Mouse (Mus musculus) heart, adult 2 months (tissue): Measurements from ENCODE around the gene N4bp2l1. TPM values are rescaled to one million over a fixed set of nuclear protein-coding genes. Genes with fewer than 3 reads are reported as not detected.
A peak's percentile ranks its signal among the peaks of the same experiment; 100 is the strongest.

ENCODE experiments used
- DNase-seq, 2 experiments: peaks; one replicate each; pipeline ENCODE4 v3.0.0; 2021
- H3K27ac ChIP-seq: fragments of 200-600 bp; 2 replicates; pipeline ENCODE4 v1.8.1; 2022
- H3K27me3 ChIP-seq: fragments of 200-500 bp; 2 replicates; pipeline ENCODE4 v1.6.1; 2012; ENCODE audit warnings: mild to moderate bottlenecking, low read length, inconsistent platforms, mixed read lengths; ENCODE audit not compliant: control insufficient read depth, insufficient read depth
- H3K36me3 ChIP-seq: fragments of 200-500 bp; 2 replicates; pipeline ENCODE4 v1.6.1; 2012; ENCODE audit warnings: low read length, inconsistent platforms; ENCODE audit not compliant: control insufficient read depth, insufficient read depth
- H3K4me1 ChIP-seq: fragments of 200-500 bp; 2 replicates; pipeline ENCODE4 v1.6.1; 2011; ENCODE audit warnings: low read length; ENCODE audit not compliant: control insufficient read depth, insufficient read depth
- H3K4me3 ChIP-seq: fragments of 200-600 bp; 2 replicates; pipeline ENCODE4 v1.8.1; 2022
- H3K79me2 ChIP-seq: fragments of 200-500 bp; replicated peaks from 2 replicates; pipeline ENCODE4 v1.6.1; 2012; ENCODE audit warnings: mild to moderate bottlenecking, inconsistent platforms, low read length, moderate library complexity, mixed read lengths; ENCODE audit not compliant: control insufficient read depth, insufficient read depth
- H3K9ac ChIP-seq: fragments of 200-500 bp; 2 replicates; pipeline ENCODE4 v1.6.1; 2012; ENCODE audit warnings: low read depth, mild to moderate bottlenecking, control low read depth, inconsistent platforms, low read length, mixed read lengths
- CTCF ChIP-seq: fragments of 200-600 bp; IDR thresholded peaks from 2 replicates; pipeline ENCODE4 v1.8.1; 2022; ENCODE audit warnings: antibody characterized with exemption, mild to moderate bottlenecking, moderate library complexity
- EP300 ChIP-seq: fragments of 200-500 bp; IDR thresholded peaks from 2 replicates; pipeline ENCODE4 v1.6.1; 2011; ENCODE audit warnings: low read depth, low read length, control low read depth; ENCODE audit not compliant: insufficient read depth
- POLR2A ChIP-seq: fragments of 200-500 bp; IDR thresholded peaks from 2 replicates; pipeline ENCODE4 v1.6.1; 2011; ENCODE audit warnings: mild to moderate bottlenecking, low read depth, low read length, control low read depth; ENCODE audit not compliant: insufficient read depth
- WGBS: fragments of 180-500 bp; shearing (Covaris S2); methylation state at CpG from one replicate; pipeline ENCODE4 v1.1.7; 2018; 5-methylcytosine and 5-hydroxymethylcytosine counted together
- intact Hi-C: fragments of 180-260 bp; cut with DNase I; formaldehyde crosslinking; loops from one replicate; pipeline ENCODE4 v1.15.1; 2025
- polyA plus RNA-seq: library from polyadenylated mRNA; depleted of rRNA; stranded (reverse); fragments of >200 nt; gene quantifications from 2 replicates; pipeline ENCODE4 v1.2.3, GENCODE M21; 2012
- total RNA-seq, 2 experiments: library from RNA; stranded (reverse); gene quantifications; 2 replicates each; pipeline ENCODE4 v1.2.3; 2021

N4bp2l1 gene
- total and polyA plus RNA-seq, 3 experiments: 2.5 to 4.7 (median 3.1) TPM

DNA sequence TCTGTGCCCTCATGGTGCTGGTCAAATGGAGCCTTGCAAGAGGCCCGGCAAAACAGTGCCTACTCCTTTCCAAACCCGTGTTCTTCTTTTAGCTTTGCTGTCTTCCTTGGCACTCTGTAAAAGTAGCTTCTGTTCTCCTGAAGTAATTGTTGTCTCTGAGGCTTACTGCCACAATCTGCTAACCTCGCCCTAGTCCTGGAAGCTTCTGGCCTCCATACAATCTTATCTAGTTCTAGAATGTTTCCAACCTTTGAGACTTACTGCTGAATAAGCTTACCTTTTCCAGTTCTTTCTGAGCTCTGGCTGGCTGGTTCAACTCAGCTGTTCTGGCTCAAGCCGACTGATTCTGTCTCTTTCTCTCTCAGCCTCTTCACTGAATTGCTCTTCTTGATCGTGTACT lies 35.2 kb downstream of the N4bp2l1 start:
- WGBS: 71% methylated on average over 5 of the region's 5 CpGs
- Histone ChIP-seq H3K4me1 (no peaks in the 10 kb centered on the region; the same call in 1 of the 2 replicates), H3K4me3 (no peak overlapping the region), H3K27ac (no peak overlapping the region), H3K79me2 (no peaks in the 10 kb centered on the region), H3K27me3 (no peaks in the 10 kb centered on the region), H3K9ac (no peak overlapping the region), H3K36me3 (no peaks in the 10 kb centered on the region)
- intact Hi-C loops: no loop called here
- no peak for DNase-seq
- no peak for TF ChIP-seq EP300
- TF ChIP-seq CTCF: no peak
- TF ChIP-seq POLR2A: no peak

DNA sequence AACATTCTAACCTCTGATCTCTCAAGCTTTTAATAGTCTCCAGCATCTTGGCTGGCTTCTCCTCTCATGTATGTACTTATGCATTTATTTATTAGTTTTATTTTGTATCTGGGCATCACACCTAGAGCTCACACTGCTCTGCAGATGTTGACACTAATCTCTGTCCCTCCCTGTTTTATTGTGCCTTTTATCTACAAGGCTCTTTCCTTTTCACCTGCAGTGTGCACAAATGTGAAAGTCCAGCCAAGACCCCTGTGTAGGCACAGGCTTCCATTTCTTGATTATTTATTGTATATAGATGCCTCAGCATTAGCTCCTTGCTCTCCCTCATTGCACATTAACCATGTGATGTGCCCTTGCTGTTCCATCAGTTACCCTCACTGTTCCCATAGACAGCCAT lies 35.6 kb downstream of the N4bp2l1 start:
- Histone ChIP-seq H3K9ac (no peak overlapping the region), H3K27me3 (no peaks in the 10 kb centered on the region), H3K27ac (no peak overlapping the region), H3K4me1 (no peaks in the 10 kb centered on the region; the same call in 1 of the 2 replicates), H3K4me3 (no peak overlapping the region), H3K79me2 (no peaks in the 10 kb centered on the region), H3K36me3 (no peaks in the 10 kb centered on the region)
- no peak for TF ChIP-seq CTCF
- TF ChIP-seq POLR2A: no peak
- TF ChIP-seq EP300: no peak
- DNase-seq: no peak
- intact Hi-C loops: no loop called here

DNA sequence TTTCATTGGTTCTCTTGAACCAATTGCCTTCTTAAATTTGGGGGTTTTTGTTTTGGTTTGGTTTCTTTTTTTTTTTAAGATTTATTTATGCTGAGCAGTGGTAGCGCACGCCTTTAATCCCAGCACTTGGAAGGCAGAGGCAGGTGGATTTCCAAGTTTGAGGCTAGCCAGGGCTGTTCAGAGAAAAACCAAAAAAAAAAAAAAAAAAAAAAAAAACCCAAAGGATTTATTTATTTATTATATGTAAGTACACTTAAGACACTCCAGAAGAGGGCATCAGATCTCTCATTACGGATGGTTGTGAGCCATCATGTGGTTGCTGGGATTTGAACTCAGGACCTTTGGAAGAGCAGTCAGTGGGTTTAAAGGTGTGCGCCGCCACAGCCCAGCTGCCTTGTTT lies 36.1 kb downstream of the N4bp2l1 start:
- intact Hi-C loops: no loop called here
- H3K79me2 ChIP-seq: no peaks in the 10 kb centered on the region
- H3K36me3 ChIP-seq: no peaks in the 10 kb centered on the region
- TF ChIP-seq EP300 (no peak), CTCF (no peak), POLR2A (no peak)
- no peaks in the 10 kb centered on the region for H3K27me3 ChIP-seq
- no peak overlapping the region for H3K4me3 ChIP-seq
- no peak overlapping the region for H3K27ac ChIP-seq
- 94% methylated on average over 5 of the region's 5 CpGs for WGBS
- no peaks in the 10 kb centered on the region; the same call in 1 of the 2 replicates for H3K4me1 ChIP-seq
- no peak for DNase-seq
- H3K9ac ChIP-seq: no peak overlapping the region

DNA sequence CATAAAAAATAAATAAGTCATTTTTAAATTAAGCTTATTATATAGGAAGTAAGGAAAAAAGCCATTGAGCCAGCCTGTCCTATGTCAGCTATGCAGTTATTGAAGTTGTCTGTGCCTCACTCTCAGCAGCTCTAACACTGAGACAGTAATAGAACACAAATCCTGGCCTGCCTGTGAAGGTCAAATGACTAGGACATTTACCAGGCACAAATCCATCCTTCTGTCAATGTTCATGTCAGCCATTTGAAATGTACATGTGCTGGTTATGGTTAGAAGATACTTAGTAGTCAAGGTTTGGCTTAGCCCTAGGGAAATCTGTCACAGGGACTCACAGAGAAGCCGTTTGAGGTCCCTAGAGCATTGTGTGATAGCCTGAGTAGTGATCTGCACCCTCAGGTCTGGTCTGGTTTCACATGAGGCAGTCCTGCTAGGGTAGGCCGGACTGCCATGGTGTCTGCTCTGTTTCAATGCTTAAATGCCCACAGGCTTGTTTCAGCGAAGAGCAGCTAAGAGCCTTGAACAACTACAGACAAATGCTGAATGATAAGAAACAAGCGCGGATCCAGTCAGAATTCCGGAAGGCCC lies 37.4 kb downstream of the N4bp2l1 start:
- no peaks in the 10 kb centered on the region for H3K79me2 ChIP-seq
- no peak overlapping the region for H3K27ac ChIP-seq
- TF ChIP-seq EP300: no peak
- no peak for TF ChIP-seq CTCF
- TF ChIP-seq POLR2A: no peak
- intact Hi-C loops: no loop called here
- H3K27me3 ChIP-seq: no peaks in the 10 kb centered on the region
- no peak for DNase-seq
- H3K36me3 ChIP-seq: no peaks in the 10 kb centered on the region
- 65% methylated on average over 6 of the region's 6 CpGs for WGBS
- no peak overlapping the region for H3K4me3 ChIP-seq
- H3K4me1 ChIP-seq: no peaks in the 10 kb centered on the region; the same call in 1 of the 2 replicates
- no peak overlapping the region for H3K9ac ChIP-seq

DNA sequence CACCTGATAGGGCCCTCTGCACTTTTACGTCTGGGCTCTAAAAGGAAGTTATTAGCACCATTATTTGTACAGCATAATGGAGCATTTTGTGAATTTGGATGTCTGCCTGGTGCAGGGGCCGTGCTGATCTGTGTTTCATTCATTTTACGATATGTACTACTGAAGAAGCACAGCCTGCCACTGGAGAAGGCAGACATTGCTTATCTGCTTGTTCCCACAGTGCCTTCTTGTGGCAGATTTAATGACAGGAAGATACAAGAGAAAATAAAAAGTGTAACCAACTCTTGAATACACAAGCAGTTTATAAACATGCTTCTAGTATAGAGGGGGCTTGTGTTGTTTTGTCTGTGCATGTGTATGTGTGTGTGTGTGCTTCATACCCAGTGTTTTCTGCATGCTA lies 45.4 kb downstream of the N4bp2l1 start:
- no peak overlapping the region for H3K9ac ChIP-seq
- no peaks in the 10 kb centered on the region for H3K79me2 ChIP-seq
- TF ChIP-seq CTCF: 0 out of 2 replicates have a peak, but pooled peaks have one; percentile 15
- TF ChIP-seq EP300: no peak
- DNase-seq: no peak
- intact Hi-C loops: no loop called here
- H3K27ac ChIP-seq: no peak overlapping the region
- H3K27me3 ChIP-seq: no peaks in the 10 kb centered on the region
- H3K4me1 ChIP-seq: no peaks in the 10 kb centered on the region
- no peak overlapping the region for H3K4me3 ChIP-seq
- no peaks in the 10 kb centered on the region for H3K36me3 ChIP-seq
- WGBS: 71% methylated on average over 3 of the region's 3 CpGs

DNA sequence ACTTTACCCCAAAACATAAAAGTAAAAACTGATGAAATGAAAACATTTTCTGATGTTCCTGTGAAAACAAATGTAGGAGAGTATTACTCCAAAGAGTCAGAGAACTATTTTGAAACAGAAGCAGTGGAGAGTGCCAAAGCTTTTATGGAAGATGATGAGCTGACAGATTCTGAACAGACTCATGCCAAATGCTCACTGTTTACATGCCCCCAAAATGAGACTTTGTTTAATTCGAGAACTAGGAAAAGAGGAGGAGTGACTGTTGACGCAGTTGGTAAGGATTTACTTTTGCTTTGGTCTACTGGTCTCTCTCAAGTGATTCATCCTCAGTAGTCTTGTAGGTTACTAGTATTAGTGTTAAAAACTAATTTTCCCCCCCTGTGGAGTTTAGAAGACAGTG lies 53.8 kb downstream of the N4bp2l1 start:
- no peak for DNase-seq
- H3K27me3 ChIP-seq: no peaks in the 10 kb centered on the region
- H3K27ac ChIP-seq: no peak overlapping the region
- intact Hi-C loops: no loop called here
- no peak overlapping the region for H3K4me3 ChIP-seq
- 88% methylated on average over 2 of the region's 2 CpGs for WGBS
- H3K4me1 ChIP-seq: no peaks in the 10 kb centered on the region
- TF ChIP-seq POLR2A: no peak
- TF ChIP-seq EP300: no peak
- TF ChIP-seq CTCF: no peak
- H3K9ac ChIP-seq: no peak overlapping the region
- H3K79me2 ChIP-seq: no peaks in the 10 kb centered on the region
- H3K36me3 ChIP-seq: no peaks in the 10 kb centered on the region
